Mouse (Mus musculus): ENCODE data around the gene Sult5a1.
A peak's percentile ranks its signal among the peaks of the same experiment; 100 is the strongest.

The Sult5a1 gene

GRCm38 (mm10) chr8:123157888-123158465 lies at the start of gene Sult5a1:
Gene Sult5a1 (minus strand): TSS chr8:123158315.
- no peak for DNase-seq

GRCm38 (mm10) chr8:123203571-123203970 lies 45.5 kb upstream of the Sult5a1 start:
- no peak for DNase-seq

GRCm38 (mm10) chr8:123202288-123202687 lies 44.2 kb upstream of the Sult5a1 start:
- peak; percentile 81 to 82 for DNase-seq

- no peak for DNase-seq
These were observed 41.7 kb upstream of the Sult5a1 start for GRCm38 (mm10) chr8:123199864-123200263.

GRCm38 (mm10) chr8:123197016-123197415 lies 38.9 kb upstream of the Sult5a1 start:
- peak; percentile 30 to 45 for DNase-seq

- DNase-seq: no peak
These were observed 35.7 kb upstream of the Sult5a1 start for GRCm38 (mm10) chr8:123193771-123194170.

GRCm38 (mm10) chr8:123191908-123192307 lies 33.8 kb upstream of the Sult5a1 start:
- no peak for DNase-seq

- DNase-seq: peak; percentile 21 to 23
These were observed 32.6 kb upstream of the Sult5a1 start for GRCm38 (mm10) chr8:123190678-123191077.

- no peak for DNase-seq
These were observed 30.7 kb upstream of the Sult5a1 start for GRCm38 (mm10) chr8:123188841-123189240.

GRCm38 (mm10) chr8:123188006-123188405 lies 29.9 kb upstream of the Sult5a1 start:
- no peak for DNase-seq

- no peak for DNase-seq
These were observed 27.7 kb upstream of the Sult5a1 start, which contains the start of gene Dpep1 for GRCm38 (mm10) chr8:123185566-123186409. Gene Dpep1 (plus strand): TSS chr8:123186242.

- DNase-seq: no peak
These were observed 23.3 kb upstream of the Sult5a1 start for GRCm38 (mm10) chr8:123181391-123181790.

GRCm38 (mm10) chr8:123156070-123156773 lies 1.9 kb downstream of the Sult5a1 start:
- DNase-seq: no peak

- DNase-seq: no peak
These were observed 2.9 kb downstream of the Sult5a1 start for GRCm38 (mm10) chr8:123155177-123155576.

- DNase-seq: no peak
These were observed 7.4 kb downstream of the Sult5a1 start for GRCm38 (mm10) chr8:123150737-123151171.

GRCm38 (mm10) chr8:123146390-123146789 lies 11.7 kb downstream of the Sult5a1 start:
- DNase-seq: no peak

- peak; percentile 15 to 19 for DNase-seq
These were observed 12.8 kb downstream of the Sult5a1 start for GRCm38 (mm10) chr8:123145279-123145678.

GRCm38 (mm10) chr8:123141741-123142462 lies 16.2 kb downstream of the Sult5a1 start:
- DNase-seq: no peak

- no peak for DNase-seq
These were observed 19.4 kb downstream of the Sult5a1 start for GRCm38 (mm10) chr8:123138741-123139140.

GRCm38 (mm10) chr8:123137645-123138077 lies 20.5 kb downstream of the Sult5a1 start:
- no peak for DNase-seq

GRCm38 (mm10) chr8:123136287-123136686 lies 21.8 kb downstream of the Sult5a1 start:
- DNase-seq: no peak

- DNase-seq: no peak
These were observed 22.3 kb downstream of the Sult5a1 start for GRCm38 (mm10) chr8:123135806-123136205.

- no peak for DNase-seq
These were observed 22.7 kb downstream of the Sult5a1 start for GRCm38 (mm10) chr8:123135406-123135805.

Data from B cell, adult 2 months (primary cell).